Mouse (Mus musculus): ENCODE measurements around the gene Ambra1. TPM values are rescaled to one million over a fixed set of nuclear protein-coding genes. Genes with fewer than 3 reads are reported as not detected.

Ambra1 gene
- total RNA-seq (2023): 70.7 TPM

GRCm38 (mm10) chr2:91729971-91730821 lies at the start of gene Ambra1:
Gene Ambra1, plus strand, starts transcription at chr2:91730134.

GRCm38 (mm10) chr2:91710272-91711234 lies 19.4 kb upstream of the Ambra1 start, which contains the start of the genes Atg13 and Harbi1:
Gene Atg13, minus strand, starts transcription at chr2:91710576.
Gene Harbi1, plus strand, starts transcription at chr2:91710852.

DNA sequence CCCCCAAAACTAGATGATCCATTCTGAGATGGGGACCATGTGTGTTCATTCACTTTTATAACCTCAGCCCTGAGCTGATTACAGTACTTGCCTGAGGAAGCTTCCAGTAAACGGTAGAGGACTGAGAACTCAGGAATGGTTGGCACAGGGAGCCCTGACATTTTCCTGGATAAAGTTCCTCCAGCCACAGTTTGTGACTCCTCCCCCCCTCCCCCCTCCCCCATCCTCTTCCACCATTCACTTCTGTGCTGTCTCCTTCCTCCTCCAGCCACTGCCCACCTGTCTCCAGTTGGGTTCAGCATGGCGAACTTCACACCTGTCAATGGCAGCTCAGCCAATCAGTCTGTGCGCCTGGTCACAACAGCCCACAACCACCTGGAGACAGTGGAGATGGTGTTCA lies 197.0 kb downstream of the Ambra1 start, which contains the start of gene Chrm4:
Gene Chrm4, plus strand, starts transcription at position 301 of the 400 bp plus-strand sequence.

GRCm38 (mm10) chr2:91932160-91932711 lies 202.3 kb downstream of the Ambra1 start, which contains the start of gene Mdk:
Gene Mdk, minus strand, starts transcription at chr2:91932297.

GRCm38 (mm10) chr2:91945483-91945882 lies 215.5 kb downstream of the Ambra1 start, which contains the start of gene Gm9821:
Gene Gm9821, plus strand, starts transcription at chr2:91945703.

Other genes with a start within 250 kb of the Ambra1 start
- gene Ckap5, start 203.4 kb upstream of the Ambra1 start, total RNA-seq (2023): 30.1 TPM
- not detected for gene F2, start 93.7 kb upstream of the Ambra1 start, total RNA-seq (2023)
- gene Zfp408, start 80.3 kb upstream of the Ambra1 start, total RNA-seq (2023): 19.9 TPM
- 142 TPM for gene Arhgap1, start 80.3 kb upstream of the Ambra1 start, total RNA-seq (2023)
- gene Atg13, start 19.6 kb upstream of the Ambra1 start, total RNA-seq (2023): 67.5 TPM
- 7.9 TPM for gene Harbi1, start 19.3 kb upstream of the Ambra1 start, total RNA-seq (2023)
- gene Chrm4, start 197.1 kb downstream of the Ambra1 start, total RNA-seq (2023): 1.4 TPM
- gene Mdk, start 202.2 kb downstream of the Ambra1 start, total RNA-seq (2023): 3.3 TPM
- gene Gm9821, start 215.6 kb downstream of the Ambra1 start, total RNA-seq (2023): 0.29 TPM
- 329 TPM for gene Dgkz, start 245.7 kb downstream of the Ambra1 start, total RNA-seq (2023)